Mouse (Mus musculus) bone marrow, adult 2 months (tissue): ENCODE results near the gene Lrrtm3.

Experiments
- CTCF ChIP-seq: fragments of 200-500 bp; IDR thresholded peaks from 2 replicates; pipeline ENCODE4 v1.5.1; 2011; ENCODE audit warnings: low read length, control low read depth; ENCODE audit not compliant: control insufficient read depth, insufficient read depth
- POLR2A ChIP-seq: fragments of 200-500 bp; IDR thresholded peaks from 2 replicates; pipeline ENCODE4 v1.6.1; 2011; ENCODE audit warnings: low read depth, mild to moderate bottlenecking, control low read depth, low read length, borderline replicate concordance; ENCODE audit not compliant: control insufficient read depth

DNA sequence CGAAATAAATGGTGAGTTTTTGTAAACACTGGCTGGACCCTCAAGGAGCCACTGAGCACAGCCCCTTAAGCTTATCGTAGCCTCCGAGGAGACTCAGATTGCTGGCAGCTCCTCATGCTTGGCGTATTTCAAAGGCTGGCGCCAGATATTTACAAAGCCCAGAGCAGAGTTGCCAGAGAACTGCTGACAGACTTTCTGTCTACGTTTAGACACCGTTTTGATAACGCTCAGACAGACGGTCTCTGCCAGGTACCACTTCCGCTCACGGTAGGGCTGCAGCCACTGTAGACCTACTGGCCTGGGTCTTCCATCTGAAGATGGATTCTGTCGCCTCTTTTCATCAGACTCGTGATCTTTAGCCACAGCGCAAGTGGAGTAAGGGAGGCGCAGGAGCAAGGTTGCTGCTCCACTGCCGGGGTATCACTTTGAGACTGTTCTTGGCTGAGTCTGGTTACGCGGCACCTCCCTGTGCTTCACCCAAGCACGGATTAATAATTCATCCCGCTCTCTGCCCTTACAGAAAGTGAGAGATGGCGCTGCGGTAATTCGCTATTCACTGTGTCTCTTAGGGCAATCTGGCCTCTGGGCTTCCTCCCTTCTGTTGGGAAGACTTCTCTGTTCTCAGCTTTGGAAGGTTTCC lies 203.5 kb downstream of the Lrrtm3 start:
- no peak for TF ChIP-seq CTCF
- TF ChIP-seq POLR2A: no peak
